Mouse (Mus musculus) liver, adult 2 months (tissue): ENCODE data around the gene Col26a1.

Experiments
- CTCF ChIP-seq: fragments of 200-500 bp; IDR thresholded peaks from 2 replicates; pipeline ENCODE4 v1.5.1; 2011; ENCODE audit warnings: low read depth, low read length, control low read depth
- POLR2A ChIP-seq: fragments of 200-500 bp; IDR thresholded peaks from 2 replicates; pipeline ENCODE4 v1.6.1; 2011; ENCODE audit warnings: low read length, control low read depth; ENCODE audit not compliant: insufficient read depth; ENCODE audit errors: extremely low read depth

- TF ChIP-seq CTCF, result no peak
- no peak for TF ChIP-seq POLR2A
Measured at GRCm38 (mm10) chr5:136886957-136887356, 3.9 kb upstream of the Col26a1 start.
